Mouse (Mus musculus) liver, embryonic 14.5 days (tissue): ENCODE results near the gene Tgfb1. TPM values are rescaled to one million over a fixed set of nuclear protein-coding genes. Genes with fewer than 3 reads are reported as not detected.

ENCODE experiments used
- ATAC-seq: fragments of 200-750 bp; cut with Nextera tagmentation; 2 replicates; pipeline ENCODE4 v1.8.0; 2017; ENCODE audit warnings: moderate number of reproducible peaks, mild to moderate bottlenecking, moderate library complexity; ENCODE audit not compliant: insufficient read depth
- DNase-seq, 3 experiments: peaks; one replicate each; pipeline ENCODE4 v3.0.0-alpha.2; 2012 to 2013; ENCODE audit warnings: low read depth in 3 of 3, low spot score in 3 of 3
- H3K27ac ChIP-seq: fragments of 300-500 bp; sonication (generic); 2 replicates; pipeline ENCODE4 v1.5.1; 2014; ENCODE audit warnings: moderate library complexity, mild to moderate bottlenecking, control low read depth, inconsistent platforms
- H3K27me3 ChIP-seq: fragments of 300-500 bp; sonication (generic); 2 replicates; pipeline ENCODE4 v1.6.1; 2014; ENCODE audit warnings: mild to moderate bottlenecking, low read length, moderate library complexity; ENCODE audit not compliant: control insufficient read depth, insufficient read depth
- H3K36me3 ChIP-seq: fragments of 300-500 bp; sonication (generic); replicated peaks from 2 replicates; pipeline ENCODE4 v1.6.1; 2014; ENCODE audit warnings: low read depth; ENCODE audit not compliant: control insufficient read depth, insufficient read depth
- H3K4me1 ChIP-seq, 2 experiments: fragments of 200-500 bp in 1 of 2; fragments of 300-500 bp in 1 of 2; sonication (generic) in 1 of 2; replicated peaks; 2 replicates each; pipeline ENCODE4 v1.6.1; 2012 to 2014; ENCODE audit warnings: antibody characterized with exemption in 1 of 2, inconsistent platforms in 1 of 2, low read length in 1 of 2; ENCODE audit not compliant: control insufficient read depth in 2 of 2, insufficient read depth in 2 of 2
- H3K4me2 ChIP-seq: fragments of 300-500 bp; sonication (generic); 2 replicates; pipeline ENCODE4 v1.6.1; 2014; ENCODE audit warnings: low read depth, mild to moderate bottlenecking, control low read depth, moderate library complexity
- H3K4me3 ChIP-seq, 2 experiments: fragments of 200-500 bp in 1 of 2; fragments of 300-500 bp in 1 of 2; sonication (generic) in 1 of 2; 2 replicates each; pipeline ENCODE4 v1.5.1; 2012 to 2014; ENCODE audit warnings: low read depth in 2 of 2, low read length in 2 of 2, mild to moderate bottlenecking in 2 of 2, control low read depth in 1 of 2, inconsistent platforms in 1 of 2, moderate library complexity in 1 of 2; ENCODE audit not compliant: insufficient read depth in 1 of 2
- H3K9ac ChIP-seq: fragments of 300-500 bp; sonication (generic); replicated peaks from 2 replicates; pipeline ENCODE4 v1.6.1; 2014; ENCODE audit warnings: mild to moderate bottlenecking, control low read depth, moderate library complexity
- H3K9me3 ChIP-seq: fragments of 300-500 bp; sonication (generic); 2 replicates; pipeline ENCODE4 v1.6.1; 2016; ENCODE audit warnings: low read length, mixed read lengths; ENCODE audit not compliant: control insufficient read depth
- CTCF ChIP-seq: IDR thresholded peaks from 2 replicates; pipeline ENCODE4 v1.5.1; 2016; ENCODE audit warnings: antibody characterized with exemption, low read depth, control low read depth
- EP300 ChIP-seq: IDR thresholded peaks from 2 replicates; pipeline ENCODE4 v1.6.1; 2016; ENCODE audit warnings: antibody characterized with exemption, low read depth
- WGBS: fragments of 180-500 bp; shearing (Covaris S2); extraction: QIAGEN DNeasy Blood & Tissue Kit; methylation state at CpG from one replicate; pipeline ENCODE4 v1.1.7; 2014; ENCODE audit not compliant: insufficient replicate concordance; 5-methylcytosine and 5-hydroxymethylcytosine counted together
- polyA plus RNA-seq, 2 experiments: library from polyadenylated mRNA; depleted of rRNA in 1 of 2; stranded (reverse) in 1 of 2; unstranded in 1 of 2; fragments of >200 nt; fragmentation: Nextera tagmentation in 1 of 2; extraction: Ambion mirVana in 1 of 2; gene quantifications; 2 replicates each; pipeline versions ENCODE4 v1.2.1 to v1.2.3; 2012 to 2014

Tgfb1 gene
- polyA plus RNA-seq (2012; rRNA removed) (16.6 and 18.5 TPM in 2 replicates), polyA plus RNA-seq (2014; fragmentation: Nextera tagmentation; extraction: Ambion mirVana) (3.9 and 4.3 TPM in 2 replicates)

DNA sequence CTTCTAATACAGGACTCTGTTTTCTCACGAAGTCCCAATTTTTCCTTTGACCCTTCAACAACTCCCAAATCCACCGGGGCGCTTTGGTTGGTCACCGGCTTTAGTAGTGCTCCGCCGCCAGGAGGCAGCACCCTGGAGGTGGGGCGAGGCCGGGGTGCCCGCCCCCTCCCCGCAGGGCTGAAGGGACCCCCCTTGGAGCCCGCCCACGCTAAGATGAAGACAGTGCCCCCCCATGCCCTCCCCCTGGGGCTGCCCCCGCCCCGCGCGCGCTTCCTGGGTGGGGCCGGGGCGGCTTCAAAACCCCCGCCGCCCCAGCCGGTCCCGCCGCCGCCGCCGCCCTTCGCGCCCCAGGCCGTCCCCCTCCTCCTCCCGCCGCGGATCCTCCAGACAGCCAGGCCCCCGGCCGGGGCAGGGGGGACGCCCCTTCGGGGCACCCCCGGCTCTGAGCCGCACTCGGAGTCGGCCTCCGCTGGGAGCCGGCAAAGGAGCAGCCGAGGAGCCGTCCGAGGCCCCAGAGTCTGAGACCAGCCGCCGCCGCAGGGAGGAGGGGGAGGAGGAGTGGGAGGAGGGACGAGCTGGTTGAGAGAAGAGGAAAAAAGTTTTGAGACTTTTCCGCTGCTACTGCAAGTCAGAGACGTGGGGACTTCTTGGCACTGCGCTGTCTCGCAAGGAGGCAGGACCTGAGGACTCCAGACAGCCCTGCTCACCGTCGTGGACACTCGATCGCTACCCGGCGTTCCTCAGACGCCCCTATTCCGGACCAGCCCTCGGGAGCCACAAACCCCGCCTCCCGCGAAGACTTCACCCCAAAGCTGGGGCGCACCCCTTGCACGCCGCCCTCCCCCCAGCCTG is at the start of gene Tgfb1:
TSS of gene Tgfb1 (plus strand) at position 323 of the 852 bp plus-strand sequence.
- H3K9ac ChIP-seq: peak within 1 kb of the TSS; percentile 81
- peak within 1 kb of the TSS; percentile 98 for H3K4me2 ChIP-seq
- TF ChIP-seq EP300 (no peak), CTCF (peak; percentile 79)
- no peaks in the 10 kb centered on the region for H3K36me3 ChIP-seq
- no peaks in the 10 kb centered on the region for H3K9me3 ChIP-seq
- H3K4me1 ChIP-seq: peaks cover 39 to 52% of the 10 kb centered on the region in 2 experiments
- no peaks in the 10 kb centered on the region for H3K27me3 ChIP-seq
- WGBS: under 1% methylated on average over 66 of the region's 69 CpGs
- DNase-seq (peak in 2 of 3 experiments; percentile 59 to 62), ATAC-seq (peak; percentile 42)
- peak within 1 kb of the TSS; percentile 63 to 94 for H3K4me3 ChIP-seq
- peak within 1 kb of the TSS; percentile 75 for H3K27ac ChIP-seq

- H3K36me3 ChIP-seq: no peaks in the 10 kb centered on the region
- H3K4me1 ChIP-seq: no peaks in the 10 kb centered on the region
- no peaks in the 10 kb centered on the region for H3K27me3 ChIP-seq
- H3K27ac ChIP-seq: no peak overlapping the region
- no peak overlapping the region for H3K9ac ChIP-seq
- no peak overlapping the region for H3K4me2 ChIP-seq
- no peaks in the 10 kb centered on the region for H3K9me3 ChIP-seq
- ATAC-seq (no peak), DNase-seq (no peak)
- H3K4me3 ChIP-seq: no peak overlapping the region
- 74% methylated on average over 5 of the region's 5 CpGs for WGBS
- TF ChIP-seq CTCF (no peak), EP300 (no peak)
Measured at GRCm38 (mm10) chr7:25637099-25637498, 49.7 kb upstream of the Tgfb1 start.

GRCm38 (mm10) chr7:25639754-25640153 is 47.0 kb upstream of the Tgfb1 start:
- TF ChIP-seq EP300: no peak
- TF ChIP-seq CTCF: no peak
- no peak for ATAC-seq
- 72% methylated on average over 4 of the region's 4 CpGs for WGBS

DNA sequence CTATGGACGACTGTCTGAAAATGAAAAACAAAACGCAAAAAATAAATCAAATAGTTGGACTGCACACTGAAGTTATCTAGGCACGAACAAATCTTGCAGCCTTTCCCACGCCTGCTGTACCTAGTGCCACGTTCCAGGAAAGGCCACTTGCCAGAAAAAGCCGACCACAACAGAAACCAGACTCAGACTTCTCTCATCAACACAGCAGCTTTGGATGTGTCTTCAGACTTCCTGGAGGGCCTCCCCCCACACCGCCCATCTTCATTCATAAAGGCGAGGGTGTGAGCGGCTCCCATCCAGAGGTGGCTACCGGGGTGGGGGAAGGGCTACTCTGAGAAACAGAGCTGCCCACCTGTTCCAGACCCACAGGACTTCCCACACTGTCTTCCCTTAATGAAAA is 42.7 kb upstream of the Tgfb1 start:
- H3K4me3 ChIP-seq: no peak overlapping the region
- H3K9ac ChIP-seq: no peak overlapping the region
- H3K36me3 ChIP-seq: no peaks in the 10 kb centered on the region
- TF ChIP-seq EP300 (no peak), CTCF (no peak)
- H3K4me1 ChIP-seq: no peaks in the 10 kb centered on the region
- H3K27ac ChIP-seq: no peak overlapping the region
- no peaks in the 10 kb centered on the region for H3K9me3 ChIP-seq
- DNase-seq (no peak), ATAC-seq (no peak)
- H3K4me2 ChIP-seq: no peak overlapping the region
- WGBS: 37% methylated on average over 10 of the region's 10 CpGs
- H3K27me3 ChIP-seq: no peaks in the 10 kb centered on the region

More at GRCm38 (mm10) chr7:25639754-25640153, 47.0 kb upstream of the Tgfb1 start:
- Histone ChIP-seq H3K4me2 (no peak overlapping the region), H3K4me3 (no peak overlapping the region), H3K27ac (no peak overlapping the region), H3K36me3 (no peaks in the 10 kb centered on the region), H3K9ac (no peak overlapping the region), H3K27me3 (no peaks in the 10 kb centered on the region), H3K4me1 (no peaks in the 10 kb centered on the region), H3K9me3 (no peaks in the 10 kb centered on the region)
- DNase-seq: no peak

DNA sequence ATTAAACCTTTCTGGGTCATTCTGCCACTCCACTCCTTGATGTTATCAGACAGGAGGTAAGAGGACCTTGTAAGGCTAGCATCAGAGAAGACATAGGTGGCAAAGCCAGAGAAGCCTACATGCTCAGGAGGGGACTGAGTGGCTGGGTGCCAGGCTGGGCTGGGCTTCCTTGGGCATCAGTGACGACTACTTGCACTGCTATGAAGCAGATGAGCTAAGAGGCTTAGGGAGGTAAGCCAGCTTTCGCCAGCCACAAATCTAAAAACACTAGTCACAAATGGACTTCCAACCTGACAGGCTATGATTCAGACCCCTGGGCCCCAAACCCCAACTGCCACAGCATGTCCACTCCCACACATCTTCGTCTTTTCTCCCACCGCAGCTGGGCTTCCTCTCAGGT is 42.2 kb upstream of the Tgfb1 start:
- Histone ChIP-seq H3K9me3 (no peaks in the 10 kb centered on the region), H3K36me3 (no peaks in the 10 kb centered on the region), H3K27me3 (no peaks in the 10 kb centered on the region), H3K9ac (no peak overlapping the region), H3K4me3 (no peak overlapping the region), H3K27ac (no peak overlapping the region), H3K4me1 (peaks cover 0 to 3% of the 10 kb centered on the region in 2 experiments; a peak in 1 of 4 replicates), H3K4me2 (no peak overlapping the region)
- ATAC-seq: no peak
- 37% methylated on average over 4 of the region's 4 CpGs for WGBS
- TF ChIP-seq CTCF (no peak), EP300 (no peak)
- DNase-seq: no peak
